Mouse (Mus musculus) lung, adult 2 months (tissue): ENCODE measurements around the gene Sla2. TPM values are rescaled to one million over a fixed set of nuclear protein-coding genes. Genes with fewer than 3 reads are reported as not detected.
"Not testable (repeated sequence)": the region's sequence is repeated elsewhere in the genome, so short reads cannot be mapped to it uniquely, and the experiment has no call there.

Source experiments
- DNase-seq: peaks from one replicate; pipeline ENCODE4 v3.0.0; 2022
- H3K4me1 ChIP-seq: fragments of 200-500 bp; 2 replicates; pipeline ENCODE4 v1.6.1; 2011; ENCODE audit warnings: low read length; ENCODE audit not compliant: control insufficient read depth, insufficient read depth
- H3K4me3 ChIP-seq: fragments of 200-500 bp; replicated peaks from 2 replicates; pipeline ENCODE3; 2011; ENCODE audit warnings: low read depth, mild to moderate bottlenecking, control low read depth, low read length; ENCODE audit errors: extremely low read depth
- CTCF ChIP-seq: fragments of 200-500 bp; IDR thresholded peaks from 2 replicates; pipeline ENCODE4 v1.5.1; 2011; ENCODE audit warnings: mild to moderate bottlenecking, low read length, control low read depth; ENCODE audit not compliant: insufficient read depth
- POLR2A ChIP-seq: fragments of 200-500 bp; IDR thresholded peaks from 2 replicates; pipeline ENCODE4 v1.6.1; 2011; ENCODE audit warnings: low read depth, mild to moderate bottlenecking, control low read depth, low read length, borderline replicate concordance; ENCODE audit errors: extremely low read depth
- WGBS: fragments of 180-500 bp; shearing (Covaris S2); methylation state at CpG from one replicate; pipeline ENCODE4 v1.1.7; 2018; 5-methylcytosine and 5-hydroxymethylcytosine counted together
- polyA plus RNA-seq: library from polyadenylated mRNA; depleted of rRNA; stranded (reverse); fragments of >200 nt; gene quantifications from 2 replicates; pipeline ENCODE4 v1.2.3, GENCODE M21; 2012; rRNA removed

The Sla2 gene
- 0.86 and 0.95 TPM in 2 replicates for polyA plus RNA-seq

- peaks cover 4% of the 10 kb centered on the region for H3K4me1 ChIP-seq
- 45% methylated on average over 6 of the region's 6 CpGs for WGBS
- DNase-seq = no peak
- no peak within 1 kb of the TSS for H3K4me3 ChIP-seq
- no peak; the same call in 1 of the 2 replicates for TF ChIP-seq POLR2A
- TF ChIP-seq CTCF = no peak
Observed at GRCm38 (mm10) chr2:156887017-156887416, at the start of gene Sla2. Gene Sla2, minus strand, starts transcription at chr2:156887192.

GRCm38 (mm10) chr2:156935005-156935404 lies 48.0 kb upstream of the Sla2 start:
- WGBS = 80% methylated on average over 6 of the region's 6 CpGs
- DNase-seq = no peak
- TF ChIP-seq POLR2A (no peak), CTCF (no peak)
- Histone ChIP-seq H3K4me3 (no peak overlapping the region), H3K4me1 (no peaks in the 10 kb centered on the region)

- no peak for DNase-seq
- Histone ChIP-seq H3K4me3 (no peak overlapping the region), H3K4me1 (no peaks in the 10 kb centered on the region)
- 88% methylated on average over 1 of the region's 1 CpGs for WGBS
- TF ChIP-seq CTCF = no peak
- no peak for TF ChIP-seq POLR2A
Observed at GRCm38 (mm10) chr2:156933426-156933825, 46.4 kb upstream of the Sla2 start.

GRCm38 (mm10) chr2:156931421-156931820 lies 44.4 kb upstream of the Sla2 start:
- Histone ChIP-seq H3K4me1 (no peaks in the 10 kb centered on the region), H3K4me3 (no peak overlapping the region)
- WGBS = 95% methylated on average over 2 of the region's 2 CpGs
- no peak for TF ChIP-seq CTCF
- DNase-seq = no peak

GRCm38 (mm10) chr2:156930549-156930948 lies 43.6 kb upstream of the Sla2 start:
- WGBS = 80% methylated on average over 6 of the region's 6 CpGs
- H3K4me1 ChIP-seq = no peaks in the 10 kb centered on the region
- DNase-seq = no peak
- TF ChIP-seq POLR2A (no peak), CTCF (no peak)
- H3K4me3 ChIP-seq = no peak overlapping the region

- no peak for DNase-seq
- no peak overlapping the region for H3K4me3 ChIP-seq
- WGBS = 60% methylated on average over 11 of the region's 11 CpGs
- H3K4me1 ChIP-seq = no peaks in the 10 kb centered on the region
- TF ChIP-seq CTCF = no peak
Observed at GRCm38 (mm10) chr2:156929519-156930120, 42.6 kb upstream of the Sla2 start.

- no peak for DNase-seq
- TF ChIP-seq CTCF = no peak
- no peak for TF ChIP-seq POLR2A
- 88% methylated on average over 6 of the region's 6 CpGs for WGBS
- Histone ChIP-seq H3K4me3 (no peak overlapping the region), H3K4me1 (peaks cover 4% of the 10 kb centered on the region)
Observed at GRCm38 (mm10) chr2:156928606-156929005, 41.6 kb upstream of the Sla2 start.

- Histone ChIP-seq H3K4me3 (no peak overlapping the region), H3K4me1 (peaks cover 4% of the 10 kb centered on the region)
- DNase-seq = no peak
- TF ChIP-seq CTCF (no peak), POLR2A (no peak)
- 86% methylated on average over 6 of the region's 6 CpGs for WGBS
Observed at GRCm38 (mm10) chr2:156927663-156928062, 40.7 kb upstream of the Sla2 start.

- DNase-seq, H3K4me1 ChIP-seq, H3K4me3 ChIP-seq: not testable (repeated sequence)
- 75% methylated on average over 3 of the region's 3 CpGs for WGBS
Observed at GRCm38 (mm10) chr2:156925611-156926010, 38.6 kb upstream of the Sla2 start.

- DNase-seq, H3K4me3 ChIP-seq, H3K4me1 ChIP-seq: not testable (repeated sequence)
- 94% methylated on average over 4 of the region's 4 CpGs for WGBS
Observed at GRCm38 (mm10) chr2:156925075-156925474, 38.1 kb upstream of the Sla2 start.

GRCm38 (mm10) chr2:156924210-156924898 lies 37.4 kb upstream of the Sla2 start:
- no peak for TF ChIP-seq POLR2A
- TF ChIP-seq CTCF = no peak
- WGBS = 20% methylated on average over 3 of the region's 3 CpGs
- H3K4me1 ChIP-seq = peaks cover 4% of the 10 kb centered on the region
- DNase-seq = no peak
- no peak overlapping the region for H3K4me3 ChIP-seq
